Mouse (Mus musculus): ENCODE measurements around the gene Cdc27.

DNA sequence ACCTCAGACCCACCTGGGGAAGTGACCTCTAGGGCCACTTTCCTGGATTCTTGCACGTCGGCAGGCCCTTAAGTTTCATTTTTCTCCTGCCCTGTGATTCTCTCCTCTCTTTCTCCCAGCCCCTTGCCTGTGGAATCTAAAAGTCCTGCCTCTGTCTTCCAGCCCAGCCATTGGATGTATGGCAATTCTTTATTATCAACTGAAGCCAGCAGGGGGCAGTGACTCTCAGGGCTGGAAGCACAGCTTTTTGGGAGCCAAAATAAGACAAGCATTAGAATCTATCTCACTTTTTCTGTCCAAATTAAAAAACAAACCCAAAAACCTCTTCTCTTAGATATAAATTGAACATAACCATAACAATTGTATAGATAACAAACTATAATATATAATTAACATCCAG is 39.8 kb downstream of the Cdc27 start:
- no peak for TF ChIP-seq POLR2A (IDR thresholded peaks at IDR 0.05; ENCODE audit: low read depth, low read length)
- peak; percentile 34; the same call in 1 of the 2 replicates for TF ChIP-seq CTCF (IDR thresholded peaks at IDR 0.05; ENCODE audit: extremely low read depth, insufficient read depth, insufficient read length, insufficient replicate concordance)
